Comparison of ENCODE assay signal across 25 mouse cellular contexts in the genomic region with DNA sequence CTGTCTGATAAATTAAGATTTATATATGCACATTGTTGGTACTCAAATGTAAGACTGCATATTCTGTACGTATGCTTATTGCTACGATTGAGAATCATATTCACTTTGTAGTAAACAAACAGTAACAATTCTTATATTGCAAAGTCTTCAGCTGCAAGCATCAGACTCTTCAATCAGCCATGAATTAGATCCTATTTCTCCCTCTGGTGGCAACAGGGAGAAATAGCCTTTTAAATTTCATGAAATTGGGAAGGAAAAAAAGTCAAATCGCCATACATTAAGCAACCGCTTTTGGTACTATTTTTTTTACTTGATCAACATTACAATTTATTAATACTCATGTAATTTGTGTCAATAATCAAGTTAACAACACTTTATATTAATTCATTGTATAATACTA. TPM values are rescaled to one million over a fixed set of nuclear protein-coding genes. Genes with fewer than 3 reads are reported as not detected.
DNase-seq lines count a peak whose midpoint lies in the region; TF ChIP-seq lines count a peak whose summit lies in the region.
"Had no signal": no experiment of that assay in that cellular context is flagged by ENCODE, and none has a peak within 500 bp of the region (broad histone marks: within the 10 kb centered on the region; RNA-seq: fewer than 3 reads in every experiment).

No protein-coding gene starts in this region.

- H3K4me3 ChIP-seq in heart, adult 2 months, result no peak overlapping the region
- no peak overlapping the region for H3K4me3 ChIP-seq in left cerebral cortex, adult 2 months
- H3K4me3 ChIP-seq in E14TG2a.4 (replicated peaks; ENCODE audit: low read length), result no peak overlapping the region
- H3K4me3 ChIP-seq: embryonic facial prominence, embryonic 12.5 days; erythroblast, embryonic 14.5 days; forebrain, embryonic 15.5 days; heart, embryonic 13.5 days; limb, embryonic 15.5 days; liver, embryonic 15.5 days; megakaryocyte, embryonic 14.5 days had no signal

- 35% methylated on average over 4 of the region's 4 CpGs for WGBS in heart, adult 2 months

- H3K27ac ChIP-seq in heart, adult 2 months, result no peak overlapping the region
- H3K27ac ChIP-seq in left cerebral cortex, adult 2 months, result no peak overlapping the region
- H3K27ac ChIP-seq: embryonic facial prominence, embryonic 12.5 days; forebrain, embryonic 15.5 days; heart, embryonic 13.5 days; limb, embryonic 15.5 days; liver, embryonic 15.5 days had no signal

- H3K27me3 ChIP-seq in heart, adult 2 months (ENCODE audit: control insufficient read depth, insufficient read depth, low read length), result no peaks in the 10 kb centered on the region
- H3K27me3 ChIP-seq in E14TG2a.4 (ENCODE audit: insufficient read depth, low read length), result peaks cover 8% of the 10 kb centered on the region
- H3K27me3 ChIP-seq: embryonic facial prominence, embryonic 12.5 days; forebrain, embryonic 15.5 days; heart, embryonic 13.5 days; limb, embryonic 15.5 days; liver, embryonic 15.5 days; megakaryocyte, embryonic 14.5 days had no signal

- TF ChIP-seq POLR2A in heart, adult 2 months (IDR thresholded peaks at IDR 0.05; ENCODE audit: insufficient read depth, low read depth, low read length), result no peak

- H3K79me2 ChIP-seq in heart, adult 2 months (replicated peaks; ENCODE audit: control insufficient read depth, insufficient read depth, low read length), result no peaks in the 10 kb centered on the region

- peak; percentile 51 for TF ChIP-seq CTCF in heart, adult 2 months (IDR thresholded peaks at IDR 0.05)
- peak; percentile 54 for TF ChIP-seq CTCF in left cerebral cortex, adult 2 months (IDR thresholded peaks at IDR 0.05)
- TF ChIP-seq CTCF in E14TG2a.4 (conservative IDR thresholded peaks at IDR 0.05; ENCODE audit: low read length), result peak; percentile 28

- intact Hi-C loops in heart, adult 2 months (cut with DNase I), result no loop called here
- intact Hi-C loops in heart, postnatal 10 days (cut with DNase I), result loop anchor here (10.0 kb wide), 1 partner anchor 1773 kb away; no protein-coding TSS in a partner anchor
- intact Hi-C loops in left cerebral cortex, adult 2 months (cut with DNase I), result no loop called here
- intact Hi-C loops in left cerebral cortex, postnatal 10 days (cut with DNase I), result no loop called here

- no peaks in the 10 kb centered on the region for H3K9me3 ChIP-seq in E14TG2a.4 (ENCODE audit: low read length)
- H3K9me3 ChIP-seq: embryonic facial prominence, embryonic 12.5 days; forebrain, embryonic 15.5 days; heart, embryonic 13.5 days; limb, embryonic 15.5 days; liver, embryonic 15.5 days; megakaryocyte, embryonic 14.5 days had no signal

- H3K9ac ChIP-seq in heart, adult 2 months (ENCODE audit: low read depth, low read length), result no peak overlapping the region
- H3K9ac ChIP-seq: embryonic facial prominence, embryonic 12.5 days; forebrain, embryonic 15.5 days; heart, embryonic 13.5 days; limb, embryonic 15.5 days; liver, embryonic 15.5 days had no signal

- H3K4me1 ChIP-seq in heart, adult 2 months (ENCODE audit: control insufficient read depth, insufficient read depth, low read length), result no peaks in the 10 kb centered on the region
- no peaks in the 10 kb centered on the region for H3K4me1 ChIP-seq in E14TG2a.4 (replicated peaks; ENCODE audit: low read depth, low read length)
- H3K4me1 ChIP-seq: embryonic facial prominence, embryonic 12.5 days; forebrain, embryonic 15.5 days; heart, embryonic 13.5 days; limb, embryonic 15.5 days; liver, embryonic 15.5 days; megakaryocyte, embryonic 14.5 days had no signal

- H3K36me3 ChIP-seq in heart, adult 2 months (ENCODE audit: control insufficient read depth, insufficient read depth, low read length), result no peaks in the 10 kb centered on the region
- no peaks in the 10 kb centered on the region for H3K36me3 ChIP-seq in E14TG2a.4 (ENCODE audit: insufficient read depth, low read length)
- H3K36me3 ChIP-seq: embryonic facial prominence, embryonic 12.5 days; forebrain, embryonic 15.5 days; heart, embryonic 13.5 days; limb, embryonic 15.5 days; liver, embryonic 15.5 days had no signal

- no peak for DNase-seq in heart, adult 2 months
- no peak for DNase-seq in heart, postnatal 10 days
- DNase-seq in left cerebral cortex, adult 2 months (ENCODE audit: extremely low spot score in 1 of 2, low spot score in 2 of 2), result no peak
- DNase-seq in left cerebral cortex, postnatal 10 days (ENCODE audit: extremely low spot score in 1 of 2, low spot score in 2 of 2), result no peak
- DNase-seq in adipocyte (ENCODE audit: low spot score), result peak; percentile 22
- DNase-seq in cerebellum, postnatal 25 days, result no peak
- DNase-seq in cerebellum, adult 11-12 months, result no peak
- DNase-seq: adrenal gland, postnatal 36 days; cerebellum, adult 2 months; heart, adult 11 months; layer of hippocampus, postnatal 36 days; lung, postnatal 10 days; thymus, postnatal 36 days had no signal

- no peak for TF ChIP-seq EP300 in heart, adult 2 months (IDR thresholded peaks at IDR 0.05; ENCODE audit: insufficient read depth, low read depth, low read length)

RNA-seq across cellular contexts. Expression of a gene that starts 11.5 kb away (rescaled TPM):
- not detected for total RNA-seq in heart, adult 2 months (2021)
- 0.02 TPM in 1 of 2 replicates, not detected in the other for polyA plus RNA-seq in heart, adult 2 months (2012; rRNA removed)
- total RNA-seq in heart, postnatal 10 days (2021), result under 1 TPM; 0.14 to 0.15 TPM
- 1 to 10 TPM; 1.4 to 3.5 TPM for total RNA-seq in left cerebral cortex, adult 2 months (2021)
- 1 to 10 TPM; 6.3 to 6.8 TPM for total RNA-seq in left cerebral cortex, postnatal 10 days (2021)
- total RNA-seq: gastrocnemius, adult 8-10 months; hematopoietic stem cell, adult 5-6 weeks had no signal
- polyA plus RNA-seq: inflammation-experienced regulatory T-cells, adult 6 months; small intestine, adult 2 months had no signal

RNA-seq across cellular contexts. Expression of a gene that starts 31.6 kb away (rescaled TPM):
- total RNA-seq in heart, adult 2 months (2021), result under 1 TPM; 0.23 to 0.30 TPM
- polyA plus RNA-seq in heart, adult 2 months (2012; rRNA removed), result 0.27 and 0.53 TPM in 2 replicates
- 1 to 10 TPM in 1 of 2 experiments, under 1 TPM in 1; 0.92 to 1.0 TPM for total RNA-seq in heart, postnatal 10 days (2021)
- under 1 TPM; 0.48 to 0.75 TPM for total RNA-seq in left cerebral cortex, adult 2 months (2021)
- 10 to 100 TPM; 17.5 to 20.7 TPM for total RNA-seq in left cerebral cortex, postnatal 10 days (2021)
- polyA plus RNA-seq: erythroblast, embryonic 14.5 days; inflammation-experienced regulatory T-cells, adult 6 months had no signal

RNA-seq across cellular contexts. Expression of a gene that starts 41.9 kb away (rescaled TPM):
- 1 to 10 TPM; 4.4 to 5.3 TPM for total RNA-seq in heart, adult 2 months (2021)
- polyA plus RNA-seq in heart, adult 2 months (2012; rRNA removed), result 4.5 and 4.7 TPM in 2 replicates
- total RNA-seq in heart, postnatal 10 days (2021), result 10 to 100 TPM; 14.2 to 14.3 TPM
- total RNA-seq in left cerebral cortex, adult 2 months (2021), result 100 to 1,000 TPM; 112 to 117 TPM
- 100 to 1,000 TPM; 200 to 211 TPM for total RNA-seq in left cerebral cortex, postnatal 10 days (2021)
- polyA plus RNA-seq: inflammation-experienced regulatory T-cells, adult 6 months had no signal

Comparison
In these comparisons a context has a peak if more than half of its experiments do, and no peak if none do; other contexts are left out.
1. RNA of a gene that starts 31.6 kb away (total RNA-seq): 17.5 to 20.7 TPM in left cerebral cortex, postnatal 10 days; 0.92 to 1.0 TPM in heart, postnatal 10 days, 0.48 to 0.75 TPM in left cerebral cortex, adult 2 months and 0.23 to 0.30 TPM in heart, adult 2 months; every median in the first group is over 4 times any median in the second.
2. RNA of a gene that starts 41.9 kb away (total RNA-seq): 200 to 211 TPM in left cerebral cortex, postnatal 10 days and 112 to 117 TPM in left cerebral cortex, adult 2 months; 14.2 to 14.3 TPM in heart, postnatal 10 days and 4.4 to 5.3 TPM in heart, adult 2 months; every median in the first group is over 4 times any median in the second.
3. Peak in every context shown above with its lines, with median percentiles within 50 percentile points of each other: CTCF ChIP-seq.